Mouse (Mus musculus): ENCODE results near the gene Dppa3. TPM values are rescaled to one million over a fixed set of nuclear protein-coding genes. Genes with fewer than 3 reads are reported as not detected.
"Not testable (repeated sequence)": the region's sequence is repeated elsewhere in the genome, so short reads cannot be mapped to it uniquely, and the experiment has no call there.

The Dppa3 gene
- total RNA-seq, 2 experiments from 2014 or later, result not detected

DNA sequence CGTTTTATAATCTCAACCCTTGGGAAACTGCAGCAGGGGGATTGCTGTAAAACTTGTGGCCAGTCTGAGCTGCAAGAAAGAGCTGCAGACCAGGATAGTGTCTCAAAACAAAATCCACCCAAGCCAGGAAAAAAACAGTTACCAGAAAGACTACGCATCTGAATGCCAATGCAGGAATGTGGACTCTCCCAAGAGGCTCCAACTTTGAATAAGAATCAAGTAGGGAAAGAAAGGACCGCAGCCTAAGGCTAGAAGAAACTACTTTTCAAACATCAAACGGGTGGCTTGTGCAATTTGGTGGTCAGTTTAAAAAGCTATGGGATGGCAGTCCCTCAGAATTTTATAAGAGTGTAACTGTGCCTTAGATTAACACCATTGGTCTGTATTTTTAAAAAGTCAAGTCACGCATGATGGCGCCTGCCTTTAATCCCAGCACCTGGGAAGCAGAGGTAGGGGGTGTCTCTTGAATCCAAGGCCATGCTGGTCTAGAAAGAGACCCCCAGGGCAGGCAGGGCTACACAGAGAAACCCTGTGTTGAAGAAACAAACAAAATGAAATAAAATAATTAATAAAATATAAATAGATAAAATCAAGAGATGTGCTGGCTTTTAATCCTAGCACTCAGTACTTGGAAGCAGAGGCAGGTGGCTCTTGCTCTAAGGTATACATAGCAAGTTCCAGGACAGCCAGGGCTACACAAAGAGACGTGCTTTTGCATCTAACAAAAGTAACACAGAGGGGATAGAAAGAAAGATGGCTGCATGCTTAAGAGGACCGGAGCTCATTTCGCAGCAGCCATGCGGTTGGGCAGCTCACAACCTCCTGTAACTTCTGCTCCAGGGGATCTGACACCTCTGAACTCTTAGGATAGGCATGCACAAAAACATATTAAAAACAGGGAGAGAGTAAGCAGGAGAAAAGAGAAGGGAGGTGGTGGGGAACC, 17.5 kb upstream of the Dppa3 start:
- no peak for DNase-seq (ENCODE audit: low spot score)
- intact Hi-C loops (cut with DNase I), result no loop called here

DNA sequence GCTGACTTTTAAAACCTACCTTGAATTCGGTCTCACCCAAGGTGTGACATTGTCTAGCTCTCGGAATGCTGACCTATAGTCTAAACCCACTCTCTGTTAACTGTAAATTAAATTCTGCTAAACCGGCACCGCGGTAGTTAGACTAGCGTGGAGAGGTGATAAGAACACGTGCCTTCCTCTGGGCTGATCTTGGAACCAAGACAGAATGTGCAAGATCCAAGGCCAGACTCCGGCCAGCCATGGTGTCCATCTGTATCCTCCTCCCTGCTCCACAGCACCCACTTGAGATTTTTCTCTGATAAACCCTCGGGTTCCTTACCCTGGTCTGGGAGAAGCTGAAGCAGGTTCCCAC, 16.9 kb upstream of the Dppa3 start:
- intact Hi-C loops (cut with DNase I), result no loop called here
- DNase-seq (ENCODE audit: low spot score), result no peak

DNA sequence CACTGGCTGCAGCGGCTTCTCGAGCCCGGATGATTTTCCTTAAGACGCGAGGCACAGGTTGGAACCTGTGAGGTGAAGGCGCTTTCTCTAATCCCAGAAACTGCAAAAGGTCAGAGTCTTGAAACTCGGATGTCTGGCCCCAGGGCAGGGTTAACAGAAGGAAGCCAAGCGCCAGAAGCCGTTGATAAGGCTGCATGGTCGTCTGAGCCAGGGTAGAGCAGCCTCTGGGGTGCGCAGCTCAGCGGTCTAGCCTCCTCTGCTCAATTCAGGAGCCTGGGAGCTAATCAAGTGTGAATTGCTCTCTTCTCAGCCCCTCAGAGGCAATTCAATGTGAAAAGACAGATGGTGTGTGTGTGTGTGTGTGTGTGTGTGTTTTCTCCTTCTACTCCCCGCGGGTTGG, 16.4 kb upstream of the Dppa3 start, which contains the start of gene Gdf3:
Gene Gdf3 (minus strand): TSS at position 317 of the 400 bp plus-strand sequence.
- DNase-seq (ENCODE audit: low spot score), result no peak
- intact Hi-C loops (cut with DNase I), result no loop called here

DNA sequence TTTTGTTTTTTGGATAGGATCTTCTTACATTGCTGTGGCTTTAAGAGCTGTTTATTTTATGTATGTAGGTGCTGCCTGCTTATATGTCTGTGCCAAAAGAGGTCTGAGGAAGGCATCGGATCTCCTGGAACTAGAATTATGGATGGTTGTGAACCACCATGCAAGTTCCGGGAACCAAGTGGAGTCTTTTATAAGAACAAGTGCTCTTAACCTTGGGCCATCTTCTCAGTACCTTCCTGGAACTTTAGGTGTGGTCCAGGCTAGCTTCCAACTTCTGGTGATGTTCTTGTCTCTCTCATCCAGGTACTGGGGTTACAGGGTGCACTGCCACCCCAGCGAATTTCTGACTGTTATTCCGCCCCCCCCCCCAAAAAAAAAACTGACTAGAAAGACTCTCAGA, 13.8 kb upstream of the Dppa3 start:
- intact Hi-C loops (cut with DNase I), result no loop called here
- DNase-seq (ENCODE audit: low spot score), result no peak

DNA sequence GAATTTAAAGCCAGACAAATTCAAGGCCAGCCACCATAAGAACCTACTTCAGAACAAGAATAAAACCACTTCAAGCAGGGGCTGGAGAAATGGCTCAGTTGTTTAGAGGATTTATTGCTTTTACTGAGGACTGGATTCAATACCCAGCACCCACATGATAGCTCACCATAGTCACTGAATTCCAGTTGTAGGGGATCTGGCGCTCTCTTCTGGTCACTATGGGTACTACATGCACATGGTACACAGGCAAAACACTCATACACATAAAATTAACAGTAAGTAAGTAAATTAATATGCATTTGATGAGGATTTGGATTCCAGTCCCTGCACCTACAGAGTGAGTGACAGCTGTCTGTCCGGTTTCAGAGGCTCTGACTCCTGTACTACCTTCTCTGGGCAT, 12.2 kb upstream of the Dppa3 start:
- DNase-seq (ENCODE audit: low spot score), result no peak

DNA sequence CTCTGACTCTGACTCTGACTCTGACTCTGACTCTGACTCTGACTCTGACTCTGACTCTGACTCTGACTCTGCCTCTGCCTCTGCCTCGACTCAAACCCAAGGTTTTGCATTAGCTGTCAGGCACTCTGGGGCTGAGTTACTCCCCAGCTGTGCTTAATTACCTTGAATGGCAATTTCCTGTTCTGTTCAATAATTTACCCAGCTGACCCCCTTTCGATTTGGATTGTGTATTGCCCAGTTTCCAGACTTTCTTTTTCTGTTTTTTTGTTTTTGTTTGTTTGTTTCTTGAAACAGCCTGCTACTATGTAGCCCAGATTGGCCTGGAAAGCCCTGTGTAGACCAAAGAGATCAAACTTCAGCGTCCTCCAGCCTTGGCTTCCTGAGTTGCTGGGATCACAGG, 10.2 kb upstream of the Dppa3 start:
- no peak for DNase-seq (ENCODE audit: low spot score)
- intact Hi-C loops (cut with DNase I), result no loop called here

More for the DNA sequence above, 12.2 kb upstream of the Dppa3 start:
- intact Hi-C loops (cut with DNase I), result no loop called here

DNA sequence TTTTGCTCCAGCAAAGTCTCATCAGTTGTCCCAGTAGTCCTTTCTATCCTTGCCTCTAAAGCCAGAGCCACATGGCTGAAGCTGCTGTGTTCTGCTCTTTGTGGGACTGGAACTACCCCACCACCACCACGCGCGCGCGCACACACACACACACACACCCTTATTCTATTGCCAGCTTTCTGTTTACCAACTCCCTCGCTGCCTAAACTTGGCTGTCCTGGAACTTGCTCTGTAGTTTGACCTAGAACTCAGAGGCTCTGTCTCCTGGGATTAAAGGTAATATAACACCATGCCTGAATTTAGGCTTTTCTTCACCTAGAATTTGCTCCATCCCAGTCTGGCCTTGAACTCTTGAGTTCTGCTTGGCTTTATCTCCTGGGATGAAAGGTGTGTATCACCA, 5.1 kb upstream of the Dppa3 start:
- no peak for DNase-seq (ENCODE audit: low spot score)
- intact Hi-C loops (cut with DNase I), result no loop called here

DNA sequence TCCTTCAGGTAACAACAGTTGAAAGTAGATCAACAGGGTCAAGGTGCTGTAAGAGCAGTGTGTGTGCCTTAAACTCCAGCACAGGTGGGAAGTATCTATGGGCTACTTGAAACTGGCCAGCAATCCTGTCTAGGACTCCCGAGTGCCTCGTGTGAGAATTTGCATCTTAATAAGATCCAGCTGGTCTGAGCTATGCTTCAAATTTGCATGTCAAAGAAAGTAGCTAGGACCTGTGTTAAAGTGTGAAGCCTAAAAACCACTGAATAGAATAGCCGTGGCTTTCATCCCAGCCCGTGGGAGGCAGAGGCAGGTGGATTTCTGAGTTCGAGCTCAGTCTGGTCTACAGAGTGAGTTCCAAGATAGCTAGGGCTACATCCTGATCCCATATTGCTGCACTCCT, 1.7 kb upstream of the Dppa3 start:
- no peak for DNase-seq (ENCODE audit: low spot score)
- intact Hi-C loops (cut with DNase I), result no loop called here

DNA sequence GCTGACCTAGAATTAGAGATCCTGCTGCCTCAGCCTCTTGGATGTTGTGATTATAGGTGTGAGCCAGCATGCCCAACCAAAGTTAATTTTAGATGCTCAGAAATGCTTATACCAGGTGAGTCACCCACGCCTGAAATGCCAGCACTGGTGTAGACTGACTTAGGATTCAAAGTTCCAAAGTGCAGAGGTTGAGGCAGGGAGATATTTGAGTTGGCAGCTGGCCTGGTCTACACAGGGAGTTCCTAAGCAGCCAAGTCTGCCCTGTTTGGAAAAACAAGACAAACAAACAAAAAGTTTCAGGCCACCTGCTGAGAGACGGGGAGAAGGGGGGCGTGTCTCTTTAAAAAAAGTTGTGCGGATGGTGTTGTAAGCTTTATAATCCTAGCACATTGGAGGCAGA, 1.1 kb upstream of the Dppa3 start:
- DNase-seq (ENCODE audit: low spot score), result no peak
- intact Hi-C loops (cut with DNase I), result no loop called here

DNA sequence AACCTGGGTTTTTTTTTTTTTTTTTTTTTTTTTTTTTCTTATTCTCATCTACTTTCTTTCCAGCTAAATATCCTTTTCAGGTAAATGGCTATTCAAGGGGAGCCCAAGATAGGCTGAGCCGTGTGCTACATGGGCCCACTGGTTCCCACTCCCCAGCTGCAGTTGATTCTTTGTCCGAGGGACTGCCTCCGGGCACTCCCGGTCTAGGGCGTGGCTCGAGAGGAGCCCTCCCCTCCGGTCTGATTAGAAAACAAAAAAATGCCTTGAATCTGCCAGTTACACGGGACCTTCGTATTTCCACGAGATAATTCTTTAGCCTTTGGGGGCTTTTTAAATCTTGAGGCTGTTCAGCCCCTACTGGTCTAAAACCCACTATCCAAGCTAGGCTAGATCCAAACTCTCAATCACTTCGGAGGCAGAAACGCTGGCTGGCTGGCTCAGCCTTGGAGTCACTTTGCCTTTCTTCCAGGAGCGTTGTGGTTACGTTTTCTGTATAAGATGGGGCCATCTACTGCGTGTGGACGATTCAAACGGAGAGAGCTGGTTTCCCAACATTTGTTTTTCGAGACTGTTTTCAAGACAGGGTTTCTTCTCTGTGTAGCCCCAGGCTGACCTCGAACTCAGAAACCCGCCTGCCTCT, 1.4 kb downstream of the Dppa3 start:
- DNase-seq (ENCODE audit: low spot score), result no peak
- intact Hi-C loops (cut with DNase I), result no loop called here

DNA sequence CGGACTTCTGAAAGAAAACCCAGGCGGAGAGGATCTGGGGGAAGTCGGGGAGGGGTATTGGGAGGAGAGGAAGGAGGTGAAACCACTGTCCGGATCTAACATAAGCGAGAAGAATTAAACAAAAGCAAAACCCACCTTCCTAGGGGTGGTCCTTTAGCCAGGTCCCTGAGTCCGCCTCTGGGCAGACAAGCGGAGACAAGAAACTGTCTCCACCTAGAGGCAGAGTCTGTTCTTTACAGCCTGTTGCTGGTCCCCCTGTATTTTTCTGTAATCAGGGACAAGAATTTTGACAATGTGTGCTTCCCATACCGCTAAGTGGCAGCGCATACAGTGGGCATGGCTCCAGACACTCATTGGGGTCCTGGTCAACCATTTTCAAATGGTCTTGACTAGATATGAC, 7.2 kb downstream of the Dppa3 start:
- DNase-seq (ENCODE audit: low spot score), result no peak
- intact Hi-C loops (cut with DNase I), result loop anchor here (1.0 to 5.0 kb wide), 2 partner anchors 38 to 71 kb away; no protein-coding TSS in a partner anchor

DNA sequence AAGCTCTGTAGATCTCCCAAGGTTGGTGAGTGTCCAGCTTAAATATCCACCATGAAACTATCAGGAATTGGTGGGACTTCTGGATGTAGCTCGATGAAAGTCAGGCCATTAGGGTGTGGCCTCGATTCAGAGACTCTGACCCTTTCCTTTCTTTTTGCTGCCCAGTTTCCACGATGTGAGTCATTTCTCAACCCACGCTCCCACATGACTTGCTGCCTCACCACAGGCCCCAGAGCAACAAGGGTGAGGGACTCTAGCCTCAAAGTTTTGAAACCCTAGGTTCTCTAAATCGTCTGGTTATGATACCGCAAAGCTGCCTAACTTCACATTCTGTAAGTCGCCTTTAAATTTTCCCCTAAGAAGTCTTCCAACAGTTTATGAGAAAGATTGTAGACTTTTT, 9.1 kb downstream of the Dppa3 start:
- intact Hi-C loops (cut with DNase I), result no loop called here
- no peak for DNase-seq (ENCODE audit: low spot score)

DNA sequence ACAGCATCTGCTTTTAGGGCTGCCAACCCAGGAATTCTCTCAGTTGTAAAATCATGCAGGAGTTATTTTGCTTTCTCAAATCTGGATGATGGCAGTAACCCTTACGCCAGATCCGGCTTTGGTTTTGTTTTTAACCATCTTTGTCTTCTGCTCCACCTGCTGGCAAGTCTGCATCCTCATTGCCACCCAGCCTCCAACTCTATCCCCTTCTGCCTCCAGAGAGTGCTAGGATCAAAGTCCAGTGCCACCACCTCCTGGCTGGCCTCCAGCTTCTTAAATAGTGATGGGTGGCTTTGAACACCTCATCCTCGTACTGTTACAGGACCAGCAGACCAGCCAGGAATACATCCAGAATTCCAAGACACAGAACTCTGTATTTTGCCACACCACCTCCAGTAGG, 10.5 kb downstream of the Dppa3 start:
- intact Hi-C loops (cut with DNase I), result no loop called here
- no peak for DNase-seq (ENCODE audit: low spot score)

DNA sequence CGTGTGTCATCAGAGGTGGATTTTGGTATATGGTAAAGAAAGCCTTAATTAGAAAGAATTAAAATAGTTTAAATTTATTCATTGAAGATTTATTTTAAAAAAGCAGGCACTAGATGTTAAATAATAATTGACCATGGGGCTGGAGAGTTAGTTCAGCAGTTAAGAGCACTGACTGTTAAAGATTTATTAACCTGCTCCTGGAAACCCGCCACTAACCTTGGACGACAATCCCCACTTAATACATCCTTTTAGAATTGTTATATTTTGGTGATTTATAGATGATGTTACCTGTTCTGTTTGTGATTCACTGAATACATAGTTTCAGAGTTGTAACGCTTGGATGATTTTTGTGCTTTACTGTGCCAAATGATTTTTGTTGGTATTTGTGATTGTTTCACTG, 11.4 kb downstream of the Dppa3 start:
- not testable (repeated sequence) for DNase-seq (ENCODE audit: low spot score)

DNA sequence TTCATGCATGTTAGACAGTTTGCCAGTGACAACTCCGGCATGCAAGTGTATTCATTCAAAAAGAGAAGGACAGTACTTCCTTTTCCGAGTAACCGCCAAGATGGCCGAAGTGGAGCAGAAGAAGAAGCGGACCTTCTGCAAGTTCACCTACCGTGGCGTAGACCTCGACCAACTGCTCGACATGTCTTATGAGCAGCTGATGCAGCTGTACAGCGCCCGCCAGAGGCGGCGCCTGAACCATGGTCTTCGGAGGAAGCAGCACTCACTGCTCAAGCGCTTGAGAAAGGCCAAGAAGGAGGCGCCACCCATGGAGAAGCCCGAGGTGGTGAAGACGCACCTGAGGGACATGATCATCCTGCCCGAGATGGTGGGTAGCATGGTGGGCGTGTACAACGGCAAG, 18.0 kb downstream of the Dppa3 start:
- intact Hi-C loops (cut with DNase I); DNase-seq (ENCODE audit: low spot score): not testable (repeated sequence)

More for the DNA sequence above, 11.4 kb downstream of the Dppa3 start:
- intact Hi-C loops (cut with DNase I), result not testable (repeated sequence)

DNA sequence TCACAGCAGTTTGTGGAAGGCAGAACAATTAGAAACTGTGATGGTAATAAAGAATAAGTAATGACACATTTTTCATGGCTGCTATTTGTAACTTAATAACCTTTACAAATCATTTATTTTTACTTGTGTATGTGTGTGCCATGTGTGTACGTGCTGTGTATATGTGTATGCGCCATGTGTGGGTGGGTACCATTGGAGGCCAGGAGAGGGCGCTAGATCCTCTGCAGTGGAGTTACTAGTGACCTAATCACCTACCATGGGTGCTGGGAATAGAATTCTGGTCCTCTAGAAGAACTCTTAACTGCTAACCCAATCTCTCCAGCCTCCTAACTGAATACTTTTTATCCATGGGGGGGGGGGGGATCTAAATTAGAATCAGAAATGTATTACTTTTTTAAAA, 23.7 kb downstream of the Dppa3 start:
- intact Hi-C loops (cut with DNase I), result no loop called here
- DNase-seq (ENCODE audit: low spot score), result no peak

DNA sequence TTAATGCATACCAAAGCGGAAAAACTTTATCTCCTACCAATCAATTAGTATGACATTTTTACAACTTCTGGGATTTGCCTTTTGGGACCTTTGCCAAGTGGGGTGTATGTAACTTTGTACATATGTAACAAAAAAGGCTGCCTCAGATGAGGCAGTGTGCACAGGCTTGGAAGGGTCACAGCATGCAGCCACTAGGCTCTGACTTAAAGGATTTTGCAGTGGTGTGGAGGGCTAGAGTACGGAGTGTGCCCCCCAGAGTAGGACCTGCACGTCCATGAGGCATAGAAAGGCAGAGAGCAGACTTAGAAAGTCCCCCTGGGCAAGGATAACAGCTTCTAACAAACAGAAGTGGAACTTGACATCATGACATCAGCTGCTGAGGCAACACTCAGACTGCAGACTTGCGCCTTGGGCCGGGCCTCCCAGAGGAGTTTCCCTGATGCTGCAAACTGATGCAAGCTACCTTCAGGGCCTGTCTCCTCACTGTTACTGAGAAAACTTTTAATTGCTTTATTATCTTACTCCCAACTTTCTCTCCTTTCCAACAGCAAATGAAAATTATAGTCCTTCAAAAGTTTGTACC, 24.3 kb downstream of the Dppa3 start:
- intact Hi-C loops (cut with DNase I), result no loop called here
- DNase-seq (ENCODE audit: low spot score), result no peak

DNA sequence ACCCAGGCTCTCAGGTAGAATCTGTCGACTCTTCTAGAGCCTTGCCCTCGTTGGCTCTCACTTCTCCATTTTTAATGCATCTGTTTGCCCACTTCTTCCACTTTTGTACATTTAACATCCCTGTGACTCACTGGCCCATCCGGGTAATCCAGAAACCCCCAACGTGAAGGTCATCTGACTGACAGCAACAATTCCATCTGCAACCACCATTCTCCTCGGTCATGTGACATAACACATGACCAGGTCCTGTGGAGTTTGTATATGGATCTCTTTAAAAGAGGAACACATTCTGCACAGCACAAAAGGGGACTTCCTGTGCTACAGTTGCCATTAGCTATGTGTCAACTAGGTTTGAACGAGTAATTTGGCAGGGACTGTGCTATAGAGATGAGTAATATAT, 28.1 kb downstream of the Dppa3 start:
- peak; percentile 10 for DNase-seq (ENCODE audit: low spot score)
- intact Hi-C loops (cut with DNase I), result no loop called here

DNA sequence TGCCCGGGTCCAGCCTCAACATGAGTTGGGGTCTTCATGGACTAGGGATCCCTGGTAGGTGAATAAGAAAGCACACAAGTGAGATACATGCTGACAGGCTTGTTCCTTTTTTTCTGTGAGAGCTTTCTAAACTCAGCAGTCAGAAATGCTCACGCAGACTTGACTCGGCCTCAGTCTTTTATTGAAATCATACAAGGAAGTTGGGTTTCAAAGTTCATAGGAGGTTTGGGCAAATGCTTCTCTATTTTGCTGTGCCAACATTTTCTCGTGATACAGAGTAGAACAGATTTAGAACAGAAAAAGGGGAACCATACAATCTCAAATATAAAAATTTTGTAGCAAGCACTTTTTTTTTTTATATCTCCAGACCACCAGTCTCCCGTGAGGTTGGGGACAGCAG, 31.4 kb downstream of the Dppa3 start:
- no peak for DNase-seq (ENCODE audit: low spot score)
- intact Hi-C loops (cut with DNase I), result no loop called here

DNA sequence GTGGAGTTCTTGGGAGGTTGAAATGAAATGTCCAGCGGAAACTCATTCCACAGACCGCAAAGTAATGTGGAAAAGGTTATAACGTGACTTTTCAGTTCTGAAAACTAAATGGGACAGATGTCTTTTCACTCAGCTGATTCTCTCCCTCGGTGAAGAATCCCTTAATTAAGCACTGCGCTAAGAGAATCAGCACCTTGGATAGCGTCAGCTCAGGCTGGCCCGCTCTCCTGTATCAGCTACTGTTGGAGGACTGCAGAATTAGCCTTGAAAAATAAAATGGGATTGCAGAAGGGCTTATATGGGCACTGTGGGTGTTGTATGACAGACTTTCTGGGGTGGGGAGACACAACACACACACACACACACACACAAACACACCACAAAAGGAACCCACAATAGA, 33.4 kb downstream of the Dppa3 start:
- no peak for DNase-seq (ENCODE audit: low spot score)
- intact Hi-C loops (cut with DNase I), result no loop called here

Measured in heart, postnatal 25 days (tissue).